Mouse (Mus musculus): ENCODE data around the gene Ugp2.

The Ugp2 gene

GRCm38 (mm10) chr11:21371122-21371806, at the start of gene Ugp2:
Ugp2 (minus strand) TSS chr11:21371201.
- DNase-seq = peak; percentile 99

- peak; percentile 70 for DNase-seq
These were observed 43.9 kb upstream of the Ugp2 start for GRCm38 (mm10) chr11:21414911-21415381.

GRCm38 (mm10) chr11:21406668-21407067, 35.7 kb upstream of the Ugp2 start:
- no peak for DNase-seq

GRCm38 (mm10) chr11:21406141-21406540, 35.1 kb upstream of the Ugp2 start:
- no peak for DNase-seq

- no peak for DNase-seq
These were observed 32.9 kb upstream of the Ugp2 start for GRCm38 (mm10) chr11:21403877-21404276.

GRCm38 (mm10) chr11:21402481-21403254, 31.7 kb upstream of the Ugp2 start:
- DNase-seq = peak; percentile 75

GRCm38 (mm10) chr11:21401248-21401647, 30.2 kb upstream of the Ugp2 start:
- no peak for DNase-seq

- peak; percentile 80 for DNase-seq
These were observed 28.2 kb upstream of the Ugp2 start for GRCm38 (mm10) chr11:21399186-21399681.

GRCm38 (mm10) chr11:21398464-21398863, 27.5 kb upstream of the Ugp2 start:
- peak; percentile 84 for DNase-seq

- no peak for DNase-seq
These were observed 15.8 kb upstream of the Ugp2 start for GRCm38 (mm10) chr11:21386790-21387189.

GRCm38 (mm10) chr11:21374096-21374495, 3.1 kb upstream of the Ugp2 start:
- DNase-seq = no peak

GRCm38 (mm10) chr11:21370399-21371121, 441 bp downstream of the Ugp2 start:
- peak; percentile 85 for DNase-seq

GRCm38 (mm10) chr11:21369248-21370016, 1.6 kb downstream of the Ugp2 start:
- DNase-seq = peak; percentile 32

GRCm38 (mm10) chr11:21368466-21368865, 2.5 kb downstream of the Ugp2 start:
- DNase-seq = peak; percentile 19

- no peak for DNase-seq
These were observed 7.7 kb downstream of the Ugp2 start for GRCm38 (mm10) chr11:21363144-21363940.

GRCm38 (mm10) chr11:21351296-21351695, 19.7 kb downstream of the Ugp2 start:
- DNase-seq = no peak

- no peak for DNase-seq
These were observed 22.1 kb downstream of the Ugp2 start for GRCm38 (mm10) chr11:21348890-21349289.

GRCm38 (mm10) chr11:21346020-21346419, 25.0 kb downstream of the Ugp2 start:
- DNase-seq = no peak

GRCm38 (mm10) chr11:21343490-21343889, 27.5 kb downstream of the Ugp2 start:
- no peak for DNase-seq

- DNase-seq = no peak
These were observed 31.9 kb downstream of the Ugp2 start for GRCm38 (mm10) chr11:21339088-21339487.

- DNase-seq = no peak
These were observed 33.1 kb downstream of the Ugp2 start for GRCm38 (mm10) chr11:21337855-21338254.

All from lung, postnatal 36 days (tissue).